Mouse (Mus musculus) ES-Bruce4 (cell line): ENCODE results near the gene Spred2.

Experiments used
- CTCF ChIP-seq: IDR thresholded peaks from one replicate; pipeline ENCODE4 v1.8.1; 2011; ENCODE audit warnings: low read depth, low read length
- EP300 ChIP-seq: IDR thresholded peaks from 2 replicates; pipeline ENCODE4 v1.6.1; 2011; ENCODE audit warnings: low read depth, low read length; ENCODE audit not compliant: insufficient read depth
- POLR2A ChIP-seq: IDR thresholded peaks from one replicate; pipeline ENCODE4 v1.8.1; 2011; ENCODE audit warnings: low read length; ENCODE audit not compliant: insufficient read depth

GRCm38 (mm10) chr11:20022462-20022861 lies 98.3 kb downstream of the Spred2 start:
- TF ChIP-seq EP300: no peak
- TF ChIP-seq CTCF: no peak
- no peak for TF ChIP-seq POLR2A
